Mouse (Mus musculus) spleen, adult 18-20 months (tissue): Measurements from ENCODE around the gene Nemp2.

Experiments
- DNase-seq, 2 experiments: peaks; one replicate each; pipeline ENCODE4 v3.0.0; 2022; ENCODE audit warnings: mixed read lengths in 2 of 2

Gene Nemp2

DNA sequence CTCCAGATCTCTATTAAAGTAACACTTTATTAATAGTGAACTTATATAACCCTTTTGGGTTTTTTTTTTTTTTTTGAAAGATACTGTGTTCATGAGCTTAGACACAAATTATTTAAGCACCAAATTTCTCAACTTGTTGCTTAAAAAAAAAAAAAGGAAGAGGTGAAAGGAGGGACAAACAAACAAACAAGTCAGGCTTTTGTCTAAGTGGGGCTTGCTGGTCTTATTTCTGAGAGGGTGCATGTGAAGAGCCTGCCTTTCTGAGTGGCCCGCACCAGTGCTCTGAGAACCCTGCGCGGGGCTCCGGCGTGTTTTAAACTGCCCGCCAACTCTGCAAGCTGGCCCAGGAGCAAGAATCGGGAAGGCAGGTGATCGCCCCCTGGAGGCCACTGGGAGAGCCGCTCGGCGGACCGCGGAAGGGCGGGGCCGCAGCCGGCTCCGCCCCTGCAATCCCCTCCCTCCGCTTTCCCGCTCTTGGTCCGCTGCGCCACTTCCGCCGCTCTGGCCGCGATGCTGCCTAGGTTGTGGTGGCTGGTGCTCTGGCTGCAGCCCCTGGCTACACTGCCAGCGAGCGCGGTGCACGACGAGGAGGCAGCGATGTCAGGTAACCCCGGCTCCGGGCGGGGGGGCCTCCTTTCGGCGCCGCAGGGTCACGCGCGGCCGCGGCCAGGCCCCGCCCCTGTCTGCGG lies at the start of gene Nemp2:
Nemp2 (plus strand) TSS at position 456 of the 689 bp plus-strand sequence.
- DNase-seq = peak; percentile 85 to 95

- DNase-seq = peak in 1 of 2 experiments; percentile 25
Observed at GRCm38 (mm10) chr1:52581744-52582143, 48.8 kb upstream of the Nemp2 start.

DNA sequence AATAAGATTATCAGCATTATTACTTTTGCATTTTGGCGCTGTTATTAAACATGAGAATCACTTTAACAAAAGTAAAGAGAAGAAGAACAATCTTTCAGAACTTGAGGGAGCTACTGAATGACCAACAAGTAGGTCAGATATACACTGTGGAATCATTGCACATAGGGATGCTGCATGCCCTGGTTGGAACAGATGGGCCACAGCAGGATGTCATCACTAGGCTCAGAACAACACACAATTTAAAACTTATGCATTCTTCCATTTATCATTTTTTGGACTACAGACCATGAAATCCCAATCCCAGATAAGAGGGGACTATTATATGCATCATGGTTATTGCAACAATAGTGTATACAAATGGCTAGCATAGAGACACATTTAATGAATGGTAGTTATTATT lies 47.6 kb upstream of the Nemp2 start:
- DNase-seq = no peak

DNA sequence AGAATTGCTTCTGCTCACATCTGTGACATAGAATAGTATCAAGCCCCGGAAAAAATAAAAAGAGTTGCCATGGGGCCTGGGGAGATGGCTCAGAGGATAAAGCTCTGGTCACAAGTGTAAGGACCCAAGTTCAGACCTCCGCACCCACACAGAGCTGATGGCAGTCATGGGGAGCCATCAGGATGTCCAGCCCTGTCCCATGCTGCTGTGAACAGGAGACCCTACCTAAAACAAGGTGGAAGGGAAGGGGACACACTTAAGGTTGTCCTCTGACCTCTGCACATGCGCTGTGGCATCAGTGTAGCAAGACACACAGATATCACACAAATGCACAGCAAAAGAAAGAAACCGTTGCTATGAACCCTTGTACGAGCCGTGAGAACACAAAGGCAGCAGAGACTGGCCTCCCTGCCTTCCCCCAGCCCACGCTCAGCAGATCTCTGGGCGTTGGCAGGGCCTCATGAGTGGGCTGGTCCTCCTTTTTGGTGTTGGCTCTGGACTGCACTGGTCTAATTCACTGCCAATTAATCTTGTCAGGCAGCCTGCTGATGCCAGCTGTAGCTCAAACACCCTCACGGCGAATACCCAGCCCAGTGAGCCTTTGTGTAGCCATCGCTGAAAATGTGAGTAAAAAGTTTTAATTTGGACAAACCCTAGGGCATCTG lies 33.4 kb upstream of the Nemp2 start:
- DNase-seq = no peak

DNA sequence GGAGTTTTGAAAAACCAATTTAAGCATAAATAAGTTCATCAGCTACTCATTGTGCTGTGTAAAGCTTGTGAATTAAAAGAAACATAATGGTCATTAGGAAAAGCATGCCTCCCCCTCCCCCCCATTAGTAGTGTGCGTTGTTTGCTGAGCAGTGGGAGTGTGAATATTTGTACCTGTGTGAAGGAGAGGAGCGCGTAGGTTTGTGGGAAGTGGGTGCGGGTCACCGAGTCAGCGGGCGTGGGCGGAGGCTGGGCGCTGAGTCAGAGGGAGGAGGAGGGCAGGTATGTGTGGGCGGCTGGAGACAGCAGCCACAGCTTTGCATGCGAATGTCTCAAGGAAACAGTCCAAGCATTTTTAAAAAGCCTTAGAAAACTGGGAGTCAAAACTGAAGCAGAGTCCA lies 32.7 kb upstream of the Nemp2 start:
- DNase-seq = peak; percentile 63 to 64

DNA sequence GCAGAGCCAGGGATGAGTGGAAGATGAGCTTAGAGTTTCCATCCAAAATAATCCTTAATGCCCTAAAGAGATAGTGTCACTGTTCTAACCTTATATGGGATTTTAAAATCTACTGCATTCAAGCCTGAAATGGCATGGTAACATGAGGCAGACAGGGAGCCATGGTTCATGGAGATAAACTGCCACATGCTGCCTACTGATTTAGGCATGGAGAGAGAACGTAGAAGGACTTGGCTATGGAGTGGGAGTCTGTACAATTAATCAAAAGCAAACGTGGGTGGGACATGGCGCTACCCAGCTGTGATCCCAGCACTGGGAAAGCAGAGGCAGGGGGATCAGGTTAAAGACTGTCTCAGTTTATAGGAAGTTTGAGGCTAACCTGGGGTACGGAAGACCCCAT lies 32.1 kb upstream of the Nemp2 start:
- no peak for DNase-seq

DNA sequence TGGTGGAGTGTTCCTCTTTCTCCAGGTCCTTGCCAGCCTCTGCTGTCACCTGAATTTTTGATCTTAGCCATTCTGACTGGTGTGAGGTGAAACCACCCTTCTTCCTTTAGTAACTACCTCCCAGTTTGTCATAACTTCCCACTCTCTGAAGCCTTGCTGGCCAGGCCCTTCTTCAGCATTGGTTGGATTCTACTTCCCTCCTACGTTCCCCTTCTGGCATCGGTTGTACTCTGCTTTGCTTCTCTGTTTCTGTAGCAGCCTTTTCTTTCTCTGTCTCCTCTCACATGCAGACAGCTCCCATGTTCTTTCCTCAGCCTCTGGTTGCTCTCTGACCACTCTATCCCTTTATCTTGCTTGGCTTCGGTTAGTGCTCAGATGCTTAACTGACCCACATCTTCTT lies 29.0 kb upstream of the Nemp2 start:
- DNase-seq = no peak

DNA sequence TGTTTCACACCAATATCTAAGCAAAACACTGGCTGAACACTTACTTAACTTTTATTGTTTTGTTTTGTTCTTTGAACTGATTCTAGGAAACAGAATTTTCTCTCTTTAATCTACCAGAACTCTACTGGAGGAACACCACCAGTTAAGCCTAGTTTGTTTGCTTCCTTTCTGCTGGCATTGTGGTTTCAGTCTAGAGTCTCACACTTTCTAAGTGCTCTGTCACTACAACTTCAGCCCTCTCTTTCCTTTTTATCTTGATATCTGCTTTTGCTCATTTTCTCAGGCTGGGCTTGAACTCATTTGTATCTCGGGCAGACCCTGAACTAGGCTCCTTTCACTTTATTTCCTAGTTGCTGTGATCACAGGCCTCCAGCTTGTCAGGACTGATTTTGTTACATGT lies 22.8 kb upstream of the Nemp2 start:
- DNase-seq = no peak

- no peak for DNase-seq
Observed at GRCm38 (mm10) chr1:52608486-52608885, 22.0 kb upstream of the Nemp2 start.

DNA sequence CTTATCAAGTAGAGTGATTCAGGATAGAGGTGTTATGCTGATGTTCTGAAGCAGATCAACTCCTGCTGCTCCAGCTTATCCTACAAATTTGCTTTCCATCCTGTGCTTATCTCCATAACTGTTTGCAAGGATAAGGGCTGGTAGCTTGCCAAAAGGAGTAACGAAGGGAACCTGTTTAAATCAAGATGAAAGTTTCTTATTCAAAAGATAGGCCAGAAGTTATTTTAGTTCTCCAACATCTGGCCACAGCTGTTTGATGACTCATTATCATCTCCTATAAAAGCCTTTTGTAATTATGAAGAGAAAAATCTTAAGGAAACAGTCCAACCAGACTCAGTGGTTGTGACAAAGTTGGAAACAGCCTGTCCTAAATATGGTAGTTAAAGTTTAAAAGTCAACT lies 12.3 kb upstream of the Nemp2 start:
- DNase-seq = no peak

DNA sequence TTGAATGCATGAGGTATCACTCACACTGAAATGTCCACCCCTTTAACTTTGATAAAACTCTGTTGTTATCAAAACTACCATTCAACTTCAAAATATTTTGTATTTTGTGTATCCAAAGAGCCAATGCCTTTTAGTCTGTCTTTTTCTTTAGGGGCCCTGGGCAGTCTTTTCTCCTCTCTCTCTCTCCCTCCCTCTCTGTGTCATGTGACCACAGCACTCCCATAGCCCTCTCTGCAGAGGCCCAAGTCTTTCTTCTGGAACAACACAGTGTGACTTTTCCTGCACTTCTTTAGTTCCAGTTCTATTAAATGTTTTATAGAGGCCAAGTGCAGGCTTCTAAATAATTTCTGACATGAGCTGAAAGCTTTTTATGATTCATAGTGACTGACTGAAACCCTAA lies 10.1 kb upstream of the Nemp2 start:
- DNase-seq = no peak

GRCm38 (mm10) chr1:52630937-52631299 lies 415 bp downstream of the Nemp2 start:
- DNase-seq = no peak

- DNase-seq = no peak
Observed at GRCm38 (mm10) chr1:52631570-52631969, 1.1 kb downstream of the Nemp2 start.

DNA sequence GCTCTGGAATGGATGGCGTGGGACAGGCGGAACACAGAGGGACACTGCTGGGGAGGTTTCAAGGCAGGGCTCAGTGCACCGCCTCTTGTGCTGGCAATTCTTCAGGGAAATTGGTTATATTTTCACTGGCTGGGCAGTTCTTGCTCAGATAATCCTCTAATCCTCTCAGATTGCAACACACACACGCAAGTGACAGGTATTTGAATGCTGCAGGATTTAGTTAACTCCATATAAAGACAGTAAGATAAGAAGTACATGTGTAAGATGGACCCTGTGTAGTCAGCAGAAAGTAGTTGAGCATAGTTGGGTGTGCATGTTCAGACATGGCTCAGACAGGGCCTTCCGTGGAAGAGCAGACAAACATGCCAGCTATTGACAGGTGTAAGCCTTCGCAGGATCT lies 3.7 kb downstream of the Nemp2 start:
- no peak for DNase-seq

- DNase-seq = no peak
Observed at GRCm38 (mm10) chr1:52635932-52636331, 5.4 kb downstream of the Nemp2 start.

DNA sequence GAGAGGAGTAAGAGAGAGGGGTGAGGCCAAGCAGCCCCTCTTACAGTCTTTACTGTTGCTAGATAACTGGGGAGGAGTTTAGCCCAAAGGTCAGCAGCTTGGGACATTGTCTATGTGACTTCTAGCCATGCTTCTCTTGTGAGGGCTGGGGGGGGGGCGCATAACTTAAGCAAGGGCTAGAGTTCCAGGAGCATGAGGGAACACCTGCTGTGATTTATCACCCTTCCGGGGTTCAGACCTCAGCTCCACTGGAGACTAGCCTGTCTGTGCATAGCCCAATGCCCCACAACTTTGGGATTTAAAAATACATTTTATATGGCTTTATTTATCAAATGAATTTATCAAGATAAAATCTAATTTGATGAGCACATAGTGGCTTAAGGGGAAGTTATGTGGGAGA lies 7.6 kb downstream of the Nemp2 start:
- DNase-seq = no peak

DNA sequence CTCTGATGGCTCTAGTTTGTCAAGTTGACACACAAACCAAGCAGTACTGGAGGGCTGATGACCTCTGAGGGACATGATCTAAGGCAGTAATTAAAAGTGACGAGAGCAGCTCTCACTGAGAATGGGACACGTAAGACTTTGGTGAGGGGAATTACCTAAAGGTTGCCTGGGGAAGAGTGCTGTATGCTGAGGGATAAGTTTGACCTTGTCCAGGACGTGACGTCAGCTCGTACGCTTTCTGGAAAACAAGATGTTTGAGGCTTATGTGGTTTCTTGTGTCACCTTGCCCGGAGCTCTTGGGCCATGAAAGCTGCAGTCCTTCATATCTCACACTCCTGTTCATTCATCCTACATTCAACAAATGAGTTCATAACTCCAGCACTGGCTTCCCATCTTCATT lies 8.6 kb downstream of the Nemp2 start:
- no peak for DNase-seq

DNA sequence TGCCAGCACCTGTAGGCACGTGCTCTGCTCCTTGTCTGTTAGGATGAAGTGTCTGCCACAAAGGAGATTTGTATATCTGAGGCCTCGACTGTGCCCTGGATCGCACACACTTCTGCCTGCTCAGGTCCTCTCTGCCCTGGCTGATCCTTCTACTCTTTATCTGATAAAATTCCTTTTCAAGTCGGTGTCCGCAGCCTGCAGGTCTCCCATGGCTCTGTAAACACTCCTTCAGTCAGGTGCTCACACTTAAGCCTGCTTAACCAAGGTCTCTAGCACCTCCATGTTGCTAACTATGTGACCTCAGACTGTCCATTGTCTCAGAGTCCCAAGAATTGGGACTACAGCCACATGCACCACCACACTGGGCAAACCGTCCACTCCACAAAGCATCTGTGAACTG lies 9.8 kb downstream of the Nemp2 start:
- no peak for DNase-seq

DNA sequence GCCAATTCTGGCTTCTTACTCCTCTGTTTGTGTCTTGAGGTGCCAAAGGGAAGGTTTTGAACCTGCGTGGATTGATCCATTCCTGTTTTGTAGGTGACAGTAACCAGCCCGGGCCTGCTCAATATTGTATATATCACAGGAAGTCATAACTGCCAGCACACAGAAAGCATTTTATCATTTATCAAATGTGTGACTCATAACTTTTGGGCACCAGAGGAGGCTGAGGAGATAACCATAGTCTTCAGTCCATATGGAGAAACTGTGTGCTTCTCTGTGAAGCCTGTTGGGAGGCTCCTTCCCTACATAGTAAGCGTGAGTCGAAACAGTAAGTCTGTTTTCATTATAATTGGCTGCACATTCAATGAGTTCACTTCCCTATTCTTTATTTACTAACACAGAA lies 10.2 kb downstream of the Nemp2 start:
- no peak for DNase-seq

- peak; percentile 50 to 74 for DNase-seq
Observed at GRCm38 (mm10) chr1:52648153-52649027, 17.9 kb downstream of the Nemp2 start.

DNA sequence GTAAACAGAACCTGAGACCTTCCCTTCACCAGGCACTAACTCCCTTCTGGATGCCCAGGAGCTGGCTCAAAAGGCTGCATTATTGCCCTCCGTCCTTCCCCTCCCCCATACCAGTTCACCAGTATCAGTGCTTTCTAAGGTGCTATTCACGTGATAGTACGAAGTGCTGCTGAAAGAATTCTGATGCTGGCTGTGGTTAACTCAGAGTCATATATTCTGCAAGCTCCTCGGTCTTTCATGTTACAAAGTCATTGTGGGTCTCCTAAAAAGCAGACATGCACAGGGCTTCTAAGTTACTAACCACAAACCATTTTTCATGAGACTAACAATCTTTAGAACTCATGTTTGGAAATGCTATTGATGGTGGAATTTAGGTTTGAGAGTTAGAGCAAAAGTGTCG lies 19.6 kb downstream of the Nemp2 start:
- DNase-seq = no peak

GRCm38 (mm10) chr1:52652601-52653253 lies 22.2 kb downstream of the Nemp2 start:
- DNase-seq = no peak

- no peak for DNase-seq
Observed at GRCm38 (mm10) chr1:52653366-52653765, 22.9 kb downstream of the Nemp2 start.
